Mouse (Mus musculus): ENCODE results near the gene Ank2. TPM values are rescaled to one million over a fixed set of nuclear protein-coding genes. Genes with fewer than 3 reads are reported as not detected.

Gene Ank2
- polyA plus RNA-seq, 1 experiment, result 5.8 TPM

- no peak for DNase-seq
- H3K4me1 ChIP-seq (ENCODE audit: control insufficient read depth, insufficient read depth, low read length), result no peaks in the 10 kb centered on the region
- no peak overlapping the region for H3K4me3 ChIP-seq (replicated peaks; ENCODE audit: extremely low read depth, low read depth, low read length)
- TF ChIP-seq CTCF (IDR thresholded peaks at IDR 0.05; ENCODE audit: insufficient read depth, low read length) (no peak), POLR2A (IDR thresholded peaks at IDR 0.05; ENCODE audit: borderline replicate concordance, extremely low read depth, low read depth, low read length) (no peak)
- WGBS, result 73% methylated on average over 2 of the region's 2 CpGs
Measured at GRCm38 (mm10) chr3:127134062-127134461, 365.1 kb downstream of the Ank2 start.

- 75% methylated on average over 3 of the region's 3 CpGs for WGBS
- no peak overlapping the region for H3K4me3 ChIP-seq (replicated peaks; ENCODE audit: extremely low read depth, low read depth, low read length)
- TF ChIP-seq CTCF (IDR thresholded peaks at IDR 0.05; ENCODE audit: insufficient read depth, low read length) (no peak), POLR2A (IDR thresholded peaks at IDR 0.05; ENCODE audit: borderline replicate concordance, extremely low read depth, low read depth, low read length) (no peak)
- no peak for DNase-seq
- H3K4me1 ChIP-seq (ENCODE audit: control insufficient read depth, insufficient read depth, low read length), result no peaks in the 10 kb centered on the region
Measured at GRCm38 (mm10) chr3:127131048-127131447, 368.1 kb downstream of the Ank2 start.

GRCm38 (mm10) chr3:127130167-127130770 lies 368.9 kb downstream of the Ank2 start:
- Histone ChIP-seq H3K4me1 (ENCODE audit: control insufficient read depth, insufficient read depth, low read length) (no peaks in the 10 kb centered on the region), H3K4me3 (replicated peaks; ENCODE audit: extremely low read depth, low read depth, low read length) (no peak overlapping the region)
- no peak for DNase-seq
- TF ChIP-seq POLR2A (IDR thresholded peaks at IDR 0.05; ENCODE audit: borderline replicate concordance, extremely low read depth, low read depth, low read length) (no peak), CTCF (IDR thresholded peaks at IDR 0.05; ENCODE audit: insufficient read depth, low read length) (no peak)
- 88% methylated on average over 12 of the region's 12 CpGs for WGBS

GRCm38 (mm10) chr3:127129750-127130149 lies 369.4 kb downstream of the Ank2 start:
- DNase-seq, result no peak
- TF ChIP-seq CTCF (IDR thresholded peaks at IDR 0.05; ENCODE audit: insufficient read depth, low read length) (no peak), POLR2A (IDR thresholded peaks at IDR 0.05; ENCODE audit: borderline replicate concordance, extremely low read depth, low read depth, low read length) (no peak)
- WGBS, result 59% methylated on average over 1 of the region's 1 CpGs

GRCm38 (mm10) chr3:127127611-127128010 lies 371.5 kb downstream of the Ank2 start:
- Histone ChIP-seq H3K4me3 (replicated peaks; ENCODE audit: extremely low read depth, low read depth, low read length) (no peak overlapping the region), H3K4me1 (ENCODE audit: control insufficient read depth, insufficient read depth, low read length) (no peaks in the 10 kb centered on the region; the same call in 1 of the 2 replicates)
- 69% methylated on average over 1 of the region's 1 CpGs for WGBS
- no peak for DNase-seq
- TF ChIP-seq CTCF (IDR thresholded peaks at IDR 0.05; ENCODE audit: insufficient read depth, low read length), result no peak
- no peak for TF ChIP-seq POLR2A (IDR thresholded peaks at IDR 0.05; ENCODE audit: borderline replicate concordance, extremely low read depth, low read depth, low read length)

More at GRCm38 (mm10) chr3:127129750-127130149, 369.4 kb downstream of the Ank2 start:
- H3K4me1 ChIP-seq (ENCODE audit: control insufficient read depth, insufficient read depth, low read length), result no peaks in the 10 kb centered on the region
- no peak overlapping the region for H3K4me3 ChIP-seq (replicated peaks; ENCODE audit: extremely low read depth, low read depth, low read length)

GRCm38 (mm10) chr3:127126220-127126619 lies 372.9 kb downstream of the Ank2 start:
- TF ChIP-seq POLR2A (IDR thresholded peaks at IDR 0.05; ENCODE audit: borderline replicate concordance, extremely low read depth, low read depth, low read length) (no peak), CTCF (IDR thresholded peaks at IDR 0.05; ENCODE audit: insufficient read depth, low read length) (no peak)
- 23% methylated on average over 3 of the region's 3 CpGs for WGBS
- no peak for DNase-seq
- H3K4me3 ChIP-seq (replicated peaks; ENCODE audit: extremely low read depth, low read depth, low read length), result no peak overlapping the region
- no peaks in the 10 kb centered on the region; the same call in 1 of the 2 replicates for H3K4me1 ChIP-seq (ENCODE audit: control insufficient read depth, insufficient read depth, low read length)

GRCm38 (mm10) chr3:127124375-127124993 lies 374.7 kb downstream of the Ank2 start:
- Histone ChIP-seq H3K4me3 (replicated peaks; ENCODE audit: extremely low read depth, low read depth, low read length) (no peak overlapping the region), H3K4me1 (ENCODE audit: control insufficient read depth, insufficient read depth, low read length) (no peaks in the 10 kb centered on the region; the same call in 1 of the 2 replicates)
- 57% methylated on average over 10 of the region's 10 CpGs for WGBS
- TF ChIP-seq CTCF (IDR thresholded peaks at IDR 0.05; ENCODE audit: insufficient read depth, low read length), result no peak
- TF ChIP-seq POLR2A (IDR thresholded peaks at IDR 0.05; ENCODE audit: borderline replicate concordance, extremely low read depth, low read depth, low read length), result no peak
- DNase-seq, result no peak

- TF ChIP-seq CTCF (IDR thresholded peaks at IDR 0.05; ENCODE audit: insufficient read depth, low read length) (no peak), POLR2A (IDR thresholded peaks at IDR 0.05; ENCODE audit: borderline replicate concordance, extremely low read depth, low read depth, low read length) (no peak)
- no peak for DNase-seq
- peak overlapping the region; percentile 21 for H3K4me3 ChIP-seq (replicated peaks; ENCODE audit: extremely low read depth, low read depth, low read length)
- 13% methylated on average over 8 of the region's 8 CpGs for WGBS
- H3K4me1 ChIP-seq (ENCODE audit: control insufficient read depth, insufficient read depth, low read length), result no peaks in the 10 kb centered on the region; the same call in 1 of the 2 replicates
Measured at GRCm38 (mm10) chr3:127123376-127123775, 375.8 kb downstream of the Ank2 start.

- 90% methylated on average over 4 of the region's 4 CpGs for WGBS
- TF ChIP-seq CTCF (IDR thresholded peaks at IDR 0.05; ENCODE audit: insufficient read depth, low read length), result no peak
- no peak for TF ChIP-seq POLR2A (IDR thresholded peaks at IDR 0.05; ENCODE audit: borderline replicate concordance, extremely low read depth, low read depth, low read length)
- DNase-seq, result no peak
- H3K4me1 ChIP-seq (ENCODE audit: control insufficient read depth, insufficient read depth, low read length), result no peaks in the 10 kb centered on the region; the same call in 1 of the 2 replicates
- H3K4me3 ChIP-seq (replicated peaks; ENCODE audit: extremely low read depth, low read depth, low read length), result no peak overlapping the region
Measured at GRCm38 (mm10) chr3:127118777-127119176, 380.4 kb downstream of the Ank2 start.

GRCm38 (mm10) chr3:127116226-127116625 lies 382.9 kb downstream of the Ank2 start:
- DNase-seq, result no peak
- no peak overlapping the region for H3K4me3 ChIP-seq (replicated peaks; ENCODE audit: extremely low read depth, low read depth, low read length)
- no peaks in the 10 kb centered on the region for H3K4me1 ChIP-seq (ENCODE audit: control insufficient read depth, insufficient read depth, low read length)
- 68% methylated on average over 6 of the region's 6 CpGs for WGBS
- TF ChIP-seq POLR2A (IDR thresholded peaks at IDR 0.05; ENCODE audit: borderline replicate concordance, extremely low read depth, low read depth, low read length), result no peak
- TF ChIP-seq CTCF (IDR thresholded peaks at IDR 0.05; ENCODE audit: insufficient read depth, low read length), result no peak
